Mouse (Mus musculus) embryo, embryonic 10 days (tissue): ENCODE results near the gene Tmem192.
"Not testable (repeated sequence)": the region's sequence is repeated elsewhere in the genome, so short reads cannot be mapped to it uniquely, and the experiment has no call there.

Experiments
- DNase-seq: peaks from one replicate; pipeline ENCODE4 v3.0.0-alpha.2; 2015; ENCODE audit warnings: low spot score

Tmem192 gene

GRCm38 (mm10) chr8:64983150-64983897 lies 36.3 kb downstream of the Tmem192 start:
- DNase-seq, result no peak

- DNase-seq, result no peak
These were observed 40.7 kb downstream of the Tmem192 start, which contains the start of gene Trim75 for GRCm38 (mm10) chr8:64987731-64988130. Trim75 (minus strand) TSS chr8:64987831.

GRCm38 (mm10) chr8:64998806-64999365 lies 51.9 kb downstream of the Tmem192 start:
- no peak for DNase-seq

- not testable (repeated sequence) for DNase-seq
These were observed 60.6 kb downstream of the Tmem192 start for GRCm38 (mm10) chr8:65007616-65008015.

DNA sequence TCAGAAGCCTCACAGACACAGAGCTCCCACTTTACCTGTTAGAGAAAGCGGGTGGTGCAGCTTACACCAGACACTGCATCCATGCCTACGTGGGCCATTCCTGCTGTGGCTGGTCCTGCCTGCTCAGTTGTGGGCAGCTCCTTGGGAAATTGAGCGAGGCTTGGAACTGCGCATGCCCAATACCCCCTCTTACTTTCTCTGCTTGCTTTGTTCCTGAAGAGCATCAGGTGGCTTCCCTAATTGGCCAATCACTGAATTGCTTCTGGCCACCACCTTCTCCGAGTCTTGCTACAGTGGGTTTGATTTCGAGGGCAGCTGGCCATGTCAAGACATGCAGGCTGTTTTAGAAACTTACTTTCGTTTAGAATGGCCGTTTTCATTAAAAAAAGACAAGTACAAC lies 71.4 kb downstream of the Tmem192 start, which contains the start of the genes Trim61 and Trim60:
Gene Trim61 (minus strand): TSS at position 101 of the 400 bp plus-strand sequence.
Gene Trim60 (minus strand): TSS at position 162 of the 400 bp plus-strand sequence.
- DNase-seq, result no peak
